Mouse (Mus musculus) adrenal gland, postnatal 25 days (tissue): Measurements from ENCODE around the gene Olfr66. TPM values are rescaled to one million over a fixed set of nuclear protein-coding genes. Genes with fewer than 3 reads are reported as not detected.

Experiments
- DNase-seq: peaks from one replicate; pipeline ENCODE4 v3.0.0; 2021; ENCODE audit warnings: mixed read lengths
- long read RNA-seq: library from polyadenylated mRNA; stranded (forward); transcript quantifications from one replicate; pipeline ENCODE4 v2.0.0, GENCODE M21; 2021
- total RNA-seq: library from RNA; stranded (reverse); gene quantifications from 2 replicates; pipeline ENCODE4 v1.2.3, GENCODE M21; 2021

Olfr66 gene
- total RNA-seq, result not detected in 2 replicates
- long read RNA-seq, result 0 reads

GRCm38 (mm10) chr7:103886152-103886551 lies at the start of gene Olfr66:
Olfr66 (minus strand) TSS chr7:103886252.
- DNase-seq, result no peak

GRCm38 (mm10) chr7:103934264-103934663 lies 48.2 kb upstream of the Olfr66 start, which contains the start of gene Olfr632:
Olfr632 (plus strand) TSS chr7:103934347.
- DNase-seq, result no peak

GRCm38 (mm10) chr7:103928525-103928924 lies 42.5 kb upstream of the Olfr66 start, which contains the start of gene Olfr631:
Olfr631 (plus strand) TSS chr7:103928825.
- no peak for DNase-seq

- DNase-seq, result no peak
Observed at GRCm38 (mm10) chr7:103915338-103915737, 29.3 kb upstream of the Olfr66 start.

- DNase-seq, result no peak
Observed at GRCm38 (mm10) chr7:103912969-103913511, 27.0 kb upstream of the Olfr66 start.

GRCm38 (mm10) chr7:103910047-103910446 lies 24.0 kb upstream of the Olfr66 start:
- DNase-seq, result no peak

GRCm38 (mm10) chr7:103903187-103903586 lies 17.1 kb upstream of the Olfr66 start, which contains the start of gene Olfr65:
Olfr65 (plus strand) TSS chr7:103903487.
- no peak for DNase-seq

GRCm38 (mm10) chr7:103894385-103894784 lies 8.3 kb upstream of the Olfr66 start, which contains the start of gene Olfr64:
Olfr64 (minus strand) TSS chr7:103894485.
- DNase-seq, result no peak

- no peak for DNase-seq
Observed at GRCm38 (mm10) chr7:103877093-103877492, 9.0 kb downstream of the Olfr66 start.

GRCm38 (mm10) chr7:103874451-103874850 lies 11.6 kb downstream of the Olfr66 start:
- DNase-seq, result no peak

- DNase-seq, result no peak
Observed at GRCm38 (mm10) chr7:103873064-103873463, 13.0 kb downstream of the Olfr66 start.

GRCm38 (mm10) chr7:103870667-103871066 lies 15.4 kb downstream of the Olfr66 start:
- DNase-seq, result no peak

- DNase-seq, result no peak
Observed at GRCm38 (mm10) chr7:103865716-103866115, 20.3 kb downstream of the Olfr66 start.

GRCm38 (mm10) chr7:103861531-103861930 lies 24.5 kb downstream of the Olfr66 start:
- no peak for DNase-seq

GRCm38 (mm10) chr7:103860855-103861254 lies 25.2 kb downstream of the Olfr66 start:
- peak; percentile 54 for DNase-seq

GRCm38 (mm10) chr7:103859076-103859475 lies 27.0 kb downstream of the Olfr66 start:
- DNase-seq, result no peak

- DNase-seq, result no peak
Observed at GRCm38 (mm10) chr7:103854669-103855068, 31.4 kb downstream of the Olfr66 start.

- DNase-seq, result no peak
Observed at GRCm38 (mm10) chr7:103853090-103853489, 33.0 kb downstream of the Olfr66 start, which contains the start of gene Hbb-y. Hbb-y (minus strand) TSS chr7:103853216.

GRCm38 (mm10) chr7:103844525-103845325 lies 41.3 kb downstream of the Olfr66 start:
- DNase-seq, result no peak

- no peak for DNase-seq
Observed at GRCm38 (mm10) chr7:103843034-103843433, 43.0 kb downstream of the Olfr66 start, which contains the start of gene Hbb-bh1. Hbb-bh1 (minus strand) TSS chr7:103843164.

- DNase-seq, result no peak
Observed at GRCm38 (mm10) chr7:103840268-103840667, 45.8 kb downstream of the Olfr66 start, which contains the start of gene Hbb-bh2. Hbb-bh2 (minus strand) TSS chr7:103840520.
